Mouse (Mus musculus) skeletal muscle tissue, adult 2 months (tissue): ENCODE measurements around the gene Slc25a40.

Experiments
- DNase-seq: peaks from one replicate; pipeline ENCODE4 v3.0.0-alpha.2; 2012; ENCODE audit warnings: low read depth, low spot score

The Slc25a40 gene

DNA sequence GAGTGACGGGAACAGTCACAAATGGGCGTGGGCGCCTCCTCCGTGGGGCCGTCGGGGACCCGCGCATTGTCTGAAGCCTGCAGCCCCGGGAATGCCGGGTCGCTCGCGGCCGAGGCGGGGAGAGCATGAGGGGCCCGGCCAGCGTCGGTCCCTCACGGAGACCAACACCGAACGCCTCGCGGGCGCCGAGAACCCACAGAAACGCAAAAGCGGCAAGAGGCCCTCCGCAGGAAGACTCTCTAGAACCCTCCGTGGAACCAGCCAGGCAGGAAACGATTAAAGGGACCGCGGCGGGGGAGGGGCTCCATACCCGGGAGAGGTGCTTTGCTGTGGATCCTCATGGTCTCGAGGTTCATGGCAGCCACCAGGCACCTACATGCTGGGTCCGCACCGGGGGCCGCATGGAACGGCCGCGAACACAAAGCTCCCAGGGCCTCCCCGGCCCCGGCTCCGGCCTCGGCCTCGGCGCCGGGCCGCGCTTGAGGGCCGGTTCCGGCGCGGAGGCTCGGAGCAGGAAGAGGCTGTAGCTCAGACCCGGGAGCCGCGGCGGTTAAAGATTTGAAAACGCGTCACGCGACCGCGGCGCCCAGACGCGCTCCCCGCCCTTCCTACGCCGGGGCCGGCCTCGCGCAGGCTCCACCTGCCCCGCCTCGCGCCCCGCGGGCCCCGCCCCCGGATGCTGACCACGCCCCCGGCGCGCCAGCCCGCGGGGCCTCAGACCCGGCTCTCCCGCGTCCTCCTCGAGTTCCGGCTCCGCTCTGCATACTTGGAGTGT, at the start of gene Slc25a40, which contains the start of gene Dbf4:
Gene Slc25a40 (plus strand): TSS at position 694 of the 775 bp plus-strand sequence.
Gene Dbf4 (minus strand): TSS at position 560 of the 775 bp plus-strand sequence.
- DNase-seq: peak; percentile 68

DNA sequence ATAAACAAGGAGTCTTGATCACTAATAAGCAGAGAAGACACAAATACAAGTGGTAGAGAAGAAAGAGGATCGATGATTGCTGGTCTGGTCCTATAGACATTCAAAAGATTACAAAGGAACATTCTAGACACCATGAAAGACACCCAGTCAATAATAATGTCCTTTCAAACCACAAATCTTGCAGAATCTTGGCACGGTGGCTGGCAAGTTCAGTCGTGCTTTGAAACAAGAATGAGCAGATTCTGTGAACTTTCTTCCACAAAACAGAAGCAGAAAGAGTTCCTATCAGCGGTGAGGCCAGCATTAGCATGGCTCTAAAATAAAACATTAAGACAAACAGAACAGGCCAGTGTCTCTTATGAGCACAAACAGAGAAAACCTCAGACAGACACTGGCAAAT, 49.2 kb upstream of the Slc25a40 start:
- DNase-seq: no peak

DNA sequence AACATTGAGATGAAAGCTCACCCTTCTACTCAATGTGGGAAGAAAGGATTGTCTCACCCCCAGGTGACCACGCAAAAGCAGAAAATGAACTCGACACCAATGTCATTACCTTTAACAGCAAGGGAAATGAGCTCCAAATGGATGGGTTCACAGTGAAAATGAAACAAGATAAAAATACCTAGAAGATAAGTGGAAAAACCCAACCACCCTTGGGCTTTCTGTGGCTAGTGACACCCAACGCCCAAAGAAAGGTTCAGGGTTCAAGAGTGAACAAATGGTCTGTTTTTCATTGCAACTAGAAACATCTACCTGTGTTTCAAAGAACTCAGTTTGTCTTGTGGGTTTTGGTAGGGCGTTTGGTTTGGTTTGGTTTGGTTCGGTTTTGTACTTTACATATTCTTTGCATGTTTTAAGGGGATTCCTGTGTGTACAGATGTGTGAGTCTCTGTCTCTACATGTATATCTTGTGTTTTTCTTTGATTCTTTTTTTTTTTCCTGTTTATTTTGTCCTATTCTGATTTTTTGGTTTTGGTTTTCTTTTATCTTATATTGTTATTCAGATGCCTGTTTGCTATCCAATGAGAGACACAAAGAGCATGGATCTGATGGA, 48.2 kb upstream of the Slc25a40 start:
- DNase-seq: no peak

DNA sequence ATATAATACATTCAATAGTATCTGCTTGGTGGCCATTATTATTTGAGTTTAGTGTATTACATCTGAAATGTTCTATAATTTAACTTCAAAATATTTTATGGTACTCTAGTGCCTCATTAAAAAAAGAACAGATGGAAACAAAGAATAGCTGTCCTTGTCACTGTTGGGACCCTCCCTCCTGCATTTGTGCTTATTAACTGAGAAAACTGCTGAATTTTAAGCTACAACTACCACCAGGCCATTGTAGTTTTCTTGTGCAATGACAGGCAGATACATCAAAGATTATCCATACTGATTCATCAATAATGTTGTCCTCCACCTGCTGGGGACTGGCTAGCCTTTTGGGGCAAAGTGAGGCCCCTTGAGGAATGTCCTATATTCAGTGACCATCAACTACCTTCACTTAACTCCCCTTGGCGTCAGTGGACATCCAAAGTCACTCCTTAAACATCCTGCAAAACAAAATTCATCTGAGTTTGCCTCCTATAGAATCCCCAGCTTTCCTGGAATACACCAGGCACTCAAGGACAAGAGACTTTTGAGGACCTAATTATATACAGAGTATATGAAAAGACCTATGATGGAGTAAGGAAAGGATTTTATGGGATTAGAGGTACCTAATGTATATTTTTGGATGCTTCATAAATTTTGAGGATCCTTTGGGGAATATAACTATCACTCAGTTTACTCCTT, 28.6 kb upstream of the Slc25a40 start:
- DNase-seq: no peak

DNA sequence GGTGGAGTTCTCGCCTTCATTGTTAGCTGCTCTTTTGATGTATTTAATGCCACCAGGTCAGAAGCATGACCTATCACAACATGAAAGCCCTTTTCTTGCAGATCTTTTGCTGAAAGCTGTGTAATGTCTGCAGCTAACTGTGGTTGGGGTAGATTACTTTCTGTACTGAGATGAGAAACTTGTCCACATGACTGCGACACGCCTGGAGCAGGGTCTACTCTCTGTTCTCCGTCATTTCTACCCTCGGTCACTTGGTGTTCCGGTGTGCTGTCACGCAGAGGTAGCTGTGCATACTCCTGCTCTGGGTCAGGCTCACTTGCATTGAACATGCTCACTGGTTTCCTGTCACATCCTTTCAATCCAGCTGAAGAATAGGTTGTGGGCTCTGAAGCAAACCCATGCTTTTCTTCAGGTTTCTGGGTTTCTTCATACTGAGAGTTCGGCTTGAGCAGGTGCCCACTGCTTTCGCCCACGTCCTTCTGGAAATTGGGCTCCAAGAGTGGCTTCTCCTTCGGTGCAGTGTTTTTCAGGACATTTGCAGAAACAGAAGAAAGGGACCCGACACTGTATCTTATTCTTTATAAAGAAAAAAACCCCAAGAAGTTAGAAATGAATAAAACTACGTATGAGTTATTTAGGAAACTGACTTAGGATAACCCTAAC, 24.9 kb upstream of the Slc25a40 start:
- no peak for DNase-seq

DNA sequence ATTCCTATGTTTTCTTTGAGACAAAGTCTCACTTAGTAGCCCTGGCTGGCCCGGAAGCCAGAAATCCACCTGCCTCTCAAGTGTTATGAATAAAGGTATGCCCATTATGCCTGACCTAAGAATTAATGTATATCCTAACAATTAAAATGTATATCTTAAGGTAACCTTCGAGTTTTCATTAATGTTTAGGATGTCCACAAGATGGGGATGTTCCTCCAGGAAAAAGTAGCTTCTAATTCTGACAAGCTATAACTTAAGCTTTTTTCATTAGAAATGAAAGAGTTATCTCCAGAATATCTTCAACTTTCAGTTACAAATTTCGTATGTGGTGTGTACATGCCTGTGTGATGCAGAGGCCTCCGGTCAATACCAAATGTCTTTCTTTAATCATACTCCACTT, 13.9 kb upstream of the Slc25a40 start:
- no peak for DNase-seq

DNA sequence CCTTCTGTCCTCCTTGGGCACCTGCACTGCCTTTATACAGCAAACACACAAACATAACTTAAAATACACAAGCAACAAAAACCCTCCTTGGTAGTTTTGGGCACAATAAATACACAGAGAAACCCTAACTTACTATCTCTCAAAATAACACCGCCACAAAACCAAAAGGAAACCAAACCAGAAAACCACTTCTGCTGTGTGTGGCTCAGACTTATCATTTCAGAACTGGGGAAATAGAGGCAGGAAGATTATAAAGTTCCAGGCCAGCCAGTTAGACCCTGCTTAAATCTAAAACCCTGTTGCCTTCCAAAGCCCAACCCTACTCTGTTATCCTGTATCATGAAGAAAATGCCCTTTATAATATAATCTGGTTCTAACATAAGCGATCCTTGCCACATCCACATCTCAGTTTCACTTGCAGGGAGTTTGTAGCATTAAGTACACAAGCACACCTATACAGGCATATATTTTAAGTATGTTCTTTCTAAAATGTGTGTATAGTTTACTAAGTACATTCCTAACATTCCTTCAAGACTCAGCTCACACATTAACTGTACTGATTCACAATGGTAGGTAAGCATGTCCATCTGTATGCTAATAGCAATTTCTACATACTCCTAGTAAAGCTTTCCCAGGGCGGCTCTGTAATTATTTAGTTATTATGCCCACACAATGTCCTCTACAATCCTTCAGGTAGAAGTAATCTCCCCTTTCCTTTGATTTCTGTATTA, 5.8 kb upstream of the Slc25a40 start:
- no peak for DNase-seq

DNA sequence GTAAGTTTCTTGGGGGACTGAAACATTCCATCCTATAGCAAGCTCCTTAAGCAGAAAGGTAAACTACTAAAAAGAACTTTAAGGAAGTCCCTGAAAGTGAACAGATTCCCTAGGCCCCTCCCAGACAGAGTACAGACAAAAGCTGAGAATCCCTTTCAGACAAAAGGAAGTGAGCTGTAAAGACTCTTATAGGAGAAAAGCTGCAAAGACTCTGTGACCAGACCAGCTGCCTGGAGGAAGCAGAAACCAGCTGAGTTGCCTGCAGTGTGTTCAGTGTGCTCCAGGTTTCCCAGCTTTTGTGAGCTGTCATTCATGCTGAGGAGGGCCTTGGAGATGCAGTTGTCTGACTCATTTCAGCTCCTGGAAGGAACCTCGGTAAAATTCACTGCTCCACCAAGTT, 5.2 kb upstream of the Slc25a40 start:
- no peak for DNase-seq

DNA sequence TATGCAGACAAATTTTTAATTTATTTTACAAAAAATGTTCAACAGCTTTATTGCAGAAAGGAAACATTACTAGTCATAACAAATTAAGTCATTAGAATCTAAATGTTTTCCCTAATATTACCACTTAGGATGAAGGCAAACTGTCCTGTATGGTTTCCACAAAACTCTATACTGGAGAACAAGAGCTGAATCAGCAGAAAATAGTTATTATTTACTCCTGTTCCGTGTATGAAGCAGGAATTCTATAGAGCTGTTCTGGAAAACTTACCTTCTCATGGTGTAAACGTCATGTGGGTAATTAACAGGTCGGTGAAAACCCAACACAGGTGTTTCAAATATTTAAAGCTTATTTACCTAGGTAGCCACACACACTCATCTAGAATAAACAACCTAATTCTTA, 1.2 kb upstream of the Slc25a40 start:
- no peak for DNase-seq

DNA sequence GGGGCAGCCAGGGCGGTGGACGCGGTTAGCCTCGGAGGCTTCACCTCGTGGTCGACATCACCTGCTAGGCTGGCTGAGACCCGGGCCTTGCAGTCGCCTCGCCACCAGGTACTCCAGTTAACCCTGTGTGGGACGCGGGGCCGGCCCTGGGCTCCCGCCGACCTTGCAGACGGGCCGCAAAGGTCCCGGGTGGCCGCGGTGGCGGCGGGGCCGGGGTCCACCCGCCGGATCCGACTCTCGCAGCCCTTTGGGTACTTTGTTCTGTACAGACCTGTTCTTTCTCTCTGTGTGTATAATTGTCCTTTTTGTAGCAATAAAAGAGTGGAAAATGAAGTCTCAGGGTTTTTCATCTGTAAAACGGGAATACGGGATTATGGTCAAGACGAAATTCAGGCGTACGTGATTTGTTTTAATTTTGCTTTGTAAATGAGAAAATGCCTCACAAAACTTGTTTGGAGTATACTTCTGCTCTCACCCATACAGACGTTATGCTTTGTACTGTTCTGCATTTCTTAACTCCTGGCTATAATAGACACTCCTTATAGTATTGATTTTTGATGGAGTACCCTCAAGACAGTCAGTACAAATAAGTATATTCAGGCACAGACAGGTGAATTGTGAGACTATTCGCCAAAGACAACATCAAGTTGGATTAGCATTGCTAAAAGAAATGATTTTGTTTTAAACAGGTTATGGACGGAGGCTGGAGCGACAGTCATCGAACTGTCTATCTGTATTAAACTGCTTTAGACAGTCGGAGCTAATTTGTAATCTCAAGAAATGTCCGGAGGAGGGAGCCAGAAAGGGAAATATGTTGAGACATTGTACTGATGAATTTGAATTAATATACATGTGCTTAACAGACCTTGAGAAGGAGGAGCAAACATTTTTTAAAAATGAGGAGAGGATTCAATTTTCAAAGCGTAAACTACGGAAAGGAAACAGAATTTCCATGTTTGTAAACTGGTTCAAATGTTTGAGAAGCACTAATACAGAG, 580 bp downstream of the Slc25a40 start:
- no peak for DNase-seq

DNA sequence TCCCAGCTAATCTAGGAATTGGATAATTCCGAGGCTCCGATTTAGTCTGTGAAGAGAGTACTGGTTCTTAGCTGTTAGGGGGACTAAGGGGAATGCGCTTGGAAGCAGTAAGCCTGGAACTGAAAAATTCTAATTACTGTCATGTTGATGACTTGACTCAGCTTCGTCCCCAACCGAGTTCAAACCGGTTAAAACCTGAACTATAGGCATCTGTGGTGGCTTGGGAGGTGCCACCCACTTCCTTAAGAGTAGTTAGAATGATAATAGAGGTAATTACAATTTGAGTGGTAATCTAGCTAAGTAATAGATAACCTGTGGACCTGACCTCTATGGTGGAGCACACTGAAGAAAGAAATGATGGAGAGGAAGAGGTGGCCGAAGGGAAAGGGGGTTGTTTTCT, 1.5 kb downstream of the Slc25a40 start:
- DNase-seq: no peak

DNA sequence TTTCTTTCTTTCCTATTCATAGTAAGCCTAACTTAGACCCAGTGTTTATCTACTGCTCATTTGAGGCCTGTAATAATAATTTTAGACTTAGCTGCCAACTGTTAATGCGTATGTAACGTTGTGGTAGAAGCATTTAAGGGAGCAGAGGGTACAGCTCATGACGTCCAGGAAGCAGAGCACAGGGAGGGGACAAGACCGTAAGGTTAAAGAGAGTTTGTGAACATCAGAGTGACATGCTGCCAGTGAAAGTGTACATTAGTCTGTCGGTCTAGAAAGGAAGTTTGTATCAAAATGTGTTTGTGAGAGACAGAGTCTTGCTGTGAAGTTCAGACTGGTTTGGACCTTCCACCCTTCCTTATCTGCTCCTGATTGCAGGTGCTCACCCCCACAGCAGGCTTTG, 3.2 kb downstream of the Slc25a40 start:
- DNase-seq: no peak

DNA sequence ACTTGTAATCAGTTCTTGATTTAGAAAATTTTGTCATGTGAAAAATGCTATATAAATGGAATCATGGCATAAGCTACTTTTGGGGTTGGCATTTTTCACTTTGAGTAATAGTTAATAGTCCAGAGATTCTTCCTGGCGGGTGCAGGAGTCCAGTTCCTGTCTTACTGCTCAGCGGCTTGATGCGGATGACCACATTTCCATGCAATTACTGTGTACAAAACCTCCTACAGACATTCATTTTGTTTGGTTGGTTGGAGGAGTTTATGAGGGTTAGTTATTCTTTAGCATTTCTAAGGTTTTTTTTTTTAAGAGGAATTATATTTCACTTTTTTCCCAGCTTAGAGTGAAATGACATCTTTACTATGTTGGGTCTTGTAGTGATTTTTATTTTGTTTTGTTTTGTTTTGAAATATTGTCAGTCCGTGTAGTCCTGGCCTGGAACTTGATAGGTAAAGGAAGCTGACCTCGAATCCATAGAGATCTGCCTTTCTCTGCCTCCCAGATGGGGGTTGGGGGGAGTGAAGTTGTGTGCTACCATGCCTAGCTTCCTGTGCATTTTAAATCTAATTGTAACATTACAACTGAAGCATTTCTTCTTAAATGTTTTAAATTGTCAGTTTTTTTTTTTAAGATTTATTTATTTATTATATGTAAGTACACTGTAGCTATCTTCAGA, 15.0 kb downstream of the Slc25a40 start:
- DNase-seq: no peak

DNA sequence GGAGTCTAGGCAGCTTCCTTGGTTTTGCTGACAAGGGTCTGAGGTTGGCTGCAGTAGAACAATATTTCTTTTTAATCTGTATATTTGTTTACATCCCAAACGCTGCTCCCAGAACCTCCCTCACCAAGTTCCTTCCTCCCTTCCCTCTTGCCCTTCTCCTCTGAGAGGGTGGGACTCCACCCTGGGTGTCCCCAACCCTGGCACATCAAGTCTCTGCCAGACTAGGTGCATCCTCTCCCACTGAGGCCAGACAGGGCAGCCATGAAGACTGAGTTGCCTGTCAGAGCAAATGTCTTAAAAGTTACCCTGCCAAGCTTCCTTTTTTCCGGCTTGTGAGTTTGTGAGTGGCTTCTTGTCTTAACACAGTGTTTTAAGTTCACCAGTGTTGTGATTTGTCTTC, 16.4 kb downstream of the Slc25a40 start:
- no peak for DNase-seq

DNA sequence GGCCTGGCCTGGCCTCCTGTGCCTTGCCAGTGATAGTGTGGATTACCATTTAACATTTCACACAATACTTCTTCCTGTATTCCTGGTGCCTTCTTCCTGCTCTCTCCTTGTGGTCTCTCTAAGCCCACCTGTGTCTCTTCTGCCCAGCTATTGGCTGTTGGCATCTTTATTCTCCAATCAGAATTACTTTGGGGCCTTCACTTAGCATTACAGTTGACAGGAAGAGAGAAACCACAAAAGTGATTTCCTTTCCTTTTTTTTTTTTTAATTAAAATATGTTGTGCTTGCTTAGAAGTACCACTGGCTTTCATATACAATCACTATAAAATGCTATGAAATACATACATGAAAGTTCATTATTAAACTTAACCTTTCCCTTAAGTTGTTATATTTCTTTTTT, 32.9 kb downstream of the Slc25a40 start:
- DNase-seq: no peak

DNA sequence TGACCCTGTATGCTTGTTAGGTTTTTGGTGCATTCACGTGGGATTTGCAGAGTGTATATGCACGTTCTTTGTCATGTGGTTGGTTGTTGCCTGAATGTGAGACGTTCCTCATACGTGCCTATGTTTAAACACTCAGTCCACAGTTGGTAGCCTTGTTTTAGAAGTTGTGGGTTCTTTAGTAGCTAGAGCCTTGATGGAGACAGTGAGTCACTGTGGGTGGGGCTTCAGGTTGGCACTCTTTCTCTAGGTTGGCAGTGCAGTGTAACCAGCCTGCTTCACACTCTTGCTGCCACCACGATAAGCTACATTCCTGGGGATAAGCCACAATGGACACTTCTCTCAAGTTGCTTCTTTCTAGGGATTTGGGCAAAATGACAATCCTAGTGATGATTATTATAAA, 33.9 kb downstream of the Slc25a40 start:
- DNase-seq: no peak

DNA sequence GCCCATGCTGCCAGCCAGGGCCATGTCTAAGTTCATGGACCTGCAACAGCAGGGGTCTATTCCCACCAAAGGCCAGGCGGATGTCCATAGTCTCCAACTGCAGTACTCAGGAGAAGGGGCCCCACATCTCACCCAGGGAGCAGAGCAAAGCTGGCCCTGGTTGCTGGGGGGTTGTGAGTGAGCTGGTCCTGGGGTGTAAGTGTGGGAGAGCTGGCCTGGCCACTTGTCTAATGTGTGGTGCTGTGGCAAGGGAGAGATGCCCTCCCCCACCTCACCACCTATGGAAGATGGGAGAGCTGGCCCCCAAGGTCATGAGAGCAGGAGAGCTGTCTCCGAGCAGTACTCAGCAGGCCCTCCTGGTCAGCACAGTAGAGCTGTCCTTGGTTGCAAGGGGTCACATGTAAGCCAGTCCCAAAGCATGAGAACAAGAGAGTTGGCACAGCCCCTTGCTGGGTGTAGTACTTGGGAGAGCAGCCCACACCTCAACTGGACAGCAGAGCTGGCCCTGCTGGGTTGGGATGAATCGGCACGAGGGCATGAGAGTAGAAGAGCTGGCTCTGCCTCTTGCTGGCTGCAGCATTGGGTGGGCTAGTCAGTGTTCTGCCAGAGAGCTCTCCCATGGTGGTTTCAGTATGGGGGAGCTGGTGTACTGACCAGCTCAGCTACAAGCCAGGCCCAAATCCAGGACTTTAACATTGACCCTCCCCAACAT, 65.5 kb downstream of the Slc25a40 start:
- DNase-seq: no peak

DNA sequence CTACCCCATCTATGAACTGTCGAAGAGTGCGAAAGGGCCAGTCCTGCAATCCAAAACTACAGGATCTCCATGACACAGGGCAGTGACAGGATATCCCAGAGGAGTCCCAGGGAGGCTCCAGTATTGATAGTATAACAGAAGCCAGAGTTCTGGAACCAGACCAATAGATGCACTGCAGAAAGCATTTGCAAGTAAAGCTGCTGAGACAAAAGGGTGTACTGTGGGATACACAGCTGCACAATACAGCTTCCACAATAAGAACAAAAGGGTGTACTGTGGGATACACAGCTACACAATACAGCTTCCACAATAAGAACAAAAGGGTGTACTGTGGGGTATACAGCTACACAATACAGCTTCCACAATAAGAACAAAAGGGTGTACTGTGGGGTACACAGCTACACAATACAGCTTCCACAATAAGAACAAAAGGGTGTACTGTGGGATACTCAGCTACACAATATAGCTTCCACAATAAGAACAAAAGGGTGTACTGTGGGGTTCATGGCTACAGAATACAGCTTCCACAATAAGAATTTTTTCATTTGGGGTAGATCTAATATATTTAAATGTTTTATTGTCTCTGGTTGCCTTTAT, 66.1 kb downstream of the Slc25a40 start:
- DNase-seq: no peak
